Comparison of ENCODE assay signal across 9 mouse cellular contexts in the genomic region with DNA sequence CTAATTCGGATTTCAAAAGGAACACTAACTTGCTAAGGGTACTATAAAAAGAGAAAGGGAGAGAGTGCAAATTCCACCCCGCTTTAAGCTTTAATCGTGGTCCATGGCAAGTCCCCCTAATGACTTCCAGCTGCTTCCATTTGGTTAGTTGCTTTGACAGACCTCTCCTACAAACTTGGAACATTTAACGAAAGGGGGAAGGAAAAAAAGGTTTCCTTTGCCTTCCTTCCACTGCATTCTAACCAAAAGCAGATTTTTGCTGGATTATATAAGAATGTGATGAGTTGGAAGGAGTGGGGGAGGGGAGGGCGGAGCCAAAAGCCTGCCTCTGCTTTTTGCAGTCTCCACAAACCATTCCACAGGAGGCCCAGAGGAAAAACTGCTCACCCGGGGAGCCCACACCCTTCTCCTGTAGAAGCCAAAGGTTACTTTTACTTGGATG. TPM values are rescaled to one million over a fixed set of nuclear protein-coding genes. Genes with fewer than 3 reads are reported as not detected.
DNase-seq lines count a peak whose midpoint lies in the region; ATAC-seq lines count a peak whose summit lies in the region.
"Had no signal": no experiment of that assay in that cellular context is flagged by ENCODE, and none has a peak within 500 bp of the region (broad histone marks: within the 10 kb centered on the region; RNA-seq: fewer than 3 reads in every experiment).

No protein-coding gene starts in this region.

- H3K4me2 ChIP-seq in forebrain, embryonic 11.5 days (ENCODE audit: low read depth, low read length, severe bottlenecking), result no peak overlapping the region
- H3K4me2 ChIP-seq in forebrain, embryonic 12.5 days, result no peak overlapping the region
- H3K4me2 ChIP-seq in kidney, embryonic 16.5 days (replicated peaks; ENCODE audit: low read depth, low read length), result 0 out of 2 replicates have a peak overlapping the region, but pooled peaks have one; percentile 13

- peak; percentile 71 for DNase-seq in forebrain, embryonic 11.5 days (ENCODE audit: low spot score)
- DNase-seq in adrenal gland, postnatal 10 days, result peak; percentile 46
- DNase-seq in gastrocnemius, postnatal 4 days (ENCODE audit: low spot score in 2 of 2), result peak; percentile 80 to 88
- DNase-seq in mesoderm, embryonic 11.5 days (ENCODE audit: low read depth, low spot score), result peak; percentile 78
- DNase-seq in spleen, adult 18-20 months, result no peak
- DNase-seq in frontal cortex, postnatal 10 days (ENCODE audit: low spot score in 2 of 2), result no peak

- no peaks in the 10 kb centered on the region for H3K9me3 ChIP-seq in forebrain, embryonic 11.5 days (ENCODE audit: control insufficient read depth, low read length)
- no peaks in the 10 kb centered on the region for H3K9me3 ChIP-seq in forebrain, embryonic 12.5 days
- H3K9me3 ChIP-seq in kidney, embryonic 16.5 days (ENCODE audit: low read length), result no peaks in the 10 kb centered on the region

- peaks cover 10% of the 10 kb centered on the region; the same call in 1 of the 2 replicates for H3K4me1 ChIP-seq in forebrain, embryonic 11.5 days (replicated peaks; ENCODE audit: control insufficient read depth, insufficient read depth, low read length)
- H3K4me1 ChIP-seq in forebrain, embryonic 12.5 days, result peaks cover 13% of the 10 kb centered on the region
- H3K4me1 ChIP-seq in kidney, embryonic 16.5 days (ENCODE audit: insufficient read depth, low read length), result peaks cover 19% of the 10 kb centered on the region; the same call in 1 of the 2 replicates

- no peak for ATAC-seq in forebrain, embryonic 11.5 days (replicated peaks; ENCODE audit: low FRiP score)
- no peak for ATAC-seq in forebrain, embryonic 12.5 days (ENCODE audit: low FRiP score)
- peak; percentile 60; the same call in 1 of the 2 replicates for ATAC-seq in kidney, embryonic 16.5 days (ENCODE audit: low FRiP score, low TSS enrichment)

- H3K9ac ChIP-seq in forebrain, embryonic 11.5 days (ENCODE audit: low read length), result no peak overlapping the region
- H3K9ac ChIP-seq in forebrain, embryonic 12.5 days, result no peak overlapping the region
- H3K9ac ChIP-seq in kidney, embryonic 16.5 days (replicated peaks; ENCODE audit: low read length), result no peak overlapping the region

- no peak overlapping the region for H3K4me3 ChIP-seq in forebrain, embryonic 11.5 days (ENCODE audit: low read depth, low read length)
- H3K4me3 ChIP-seq in forebrain, embryonic 12.5 days (replicated peaks), result no peak overlapping the region
- no peak overlapping the region for H3K4me3 ChIP-seq in kidney, embryonic 16.5 days (ENCODE audit: low read length)
- H3K4me3 ChIP-seq: erythroblast, embryonic 14.5 days had no signal

- no peaks in the 10 kb centered on the region for H3K27me3 ChIP-seq in forebrain, embryonic 11.5 days (ENCODE audit: control insufficient read depth, insufficient read depth, low read length)
- H3K27me3 ChIP-seq in forebrain, embryonic 12.5 days, result no peaks in the 10 kb centered on the region
- H3K27me3 ChIP-seq in kidney, embryonic 16.5 days (ENCODE audit: insufficient read depth, low read length), result no peaks in the 10 kb centered on the region

- WGBS in forebrain, embryonic 11.5 days, result 20% methylated on average over 6 of the region's 6 CpGs
- WGBS in forebrain, embryonic 12.5 days, result 29% methylated on average over 6 of the region's 6 CpGs
- 11% methylated on average over 6 of the region's 6 CpGs for WGBS in kidney, embryonic 16.5 days

- H3K27ac ChIP-seq in forebrain, embryonic 11.5 days (ENCODE audit: low read depth, low read length), result no peak overlapping the region
- no peak overlapping the region for H3K27ac ChIP-seq in forebrain, embryonic 12.5 days
- peak overlapping the region; percentile 94 for H3K27ac ChIP-seq in kidney, embryonic 16.5 days (ENCODE audit: low read length)

- H3K36me3 ChIP-seq in forebrain, embryonic 11.5 days (ENCODE audit: control insufficient read depth, insufficient read depth, low read length), result no peaks in the 10 kb centered on the region
- H3K36me3 ChIP-seq in forebrain, embryonic 12.5 days (replicated peaks), result no peaks in the 10 kb centered on the region
- no peaks in the 10 kb centered on the region for H3K36me3 ChIP-seq in kidney, embryonic 16.5 days (ENCODE audit: insufficient read depth, low read length)

RNA-seq across cellular contexts. Expression of a gene that starts 47.0 kb away (rescaled TPM):
- polyA plus RNA-seq in forebrain, embryonic 11.5 days (2014; fragmentation: Nextera tagmentation; extraction: Ambion mirVana), result 140 and 149 TPM in 2 replicates
- 146 and 193 TPM in 2 replicates for polyA plus RNA-seq in forebrain, embryonic 12.5 days (2016; fragmentation: Nextera tagmentation; extraction: Ambion mirVana)
- total RNA-seq in adrenal gland, postnatal 10 days (2021), result 1,000 to 10,000 TPM in 1 of 2 experiments, 100 to 1,000 TPM in 1; 549 to 1,048 TPM
- 1,000 to 10,000 TPM; 3,268 to 4,003 TPM for total RNA-seq in gastrocnemius, postnatal 4 days (2021)
- polyA plus RNA-seq in kidney, embryonic 16.5 days (2015; fragmentation: Nextera tagmentation; extraction: Ambion mirVana), result 551 and 618 TPM in 2 replicates

Comparison
In these comparisons a context has a peak if more than half of its experiments do, and no peak if none do; other contexts are left out.
1. DNase-seq: peak in forebrain, embryonic 11.5 days (single experiment), adrenal gland, postnatal 10 days (single experiment), gastrocnemius, postnatal 4 days (2 of 2) and mesoderm, embryonic 11.5 days (single experiment); none in spleen, adult 18-20 months (0 of 2) and frontal cortex, postnatal 10 days (0 of 2).